Mouse (Mus musculus): ENCODE measurements around the gene Gm5935.
"Not testable (repeated sequence)": the region's sequence is repeated elsewhere in the genome, so short reads cannot be mapped to it uniquely, and the experiment has no call there.

Gm5935 gene

GRCm38 (mm10) chrX:24775064-24775463 lies at the start of gene Gm5935:
Gm5935 (minus strand) TSS chrX:24775164.
- DNase-seq (ENCODE audit: low read depth) = not testable (repeated sequence)
